Mouse (Mus musculus): ENCODE results near the gene Gm10037. TPM values are rescaled to one million over a fixed set of nuclear protein-coding genes. Genes with fewer than 3 reads are reported as not detected.
"Not testable (repeated sequence)": the region's sequence is repeated elsewhere in the genome, so short reads cannot be mapped to it uniquely, and the experiment has no call there.

Gene Gm10037
- 1 to 10 TPM; 3.8 to 5.3 TPM for total RNA-seq (2021)

DNA sequence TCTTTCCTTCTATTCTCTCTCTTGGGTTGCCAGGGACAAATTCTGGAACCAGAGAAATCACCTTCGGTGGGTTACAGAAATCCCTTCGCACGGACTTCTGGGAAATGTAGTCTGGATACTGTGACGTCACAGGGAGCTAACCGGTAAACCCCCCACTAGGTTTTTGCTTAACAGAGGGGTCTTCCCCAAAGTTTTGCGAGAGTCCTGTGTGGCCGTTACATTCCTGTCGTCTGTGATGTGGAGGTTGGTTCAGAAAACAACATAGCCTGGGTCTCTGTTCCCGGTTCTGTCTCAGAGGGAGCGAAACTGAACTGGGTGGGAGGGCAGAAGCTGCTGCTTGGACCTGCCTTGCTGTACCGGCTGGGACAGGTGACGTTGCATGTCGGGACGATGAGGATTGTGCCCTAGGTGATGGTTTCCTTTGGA lies at the start of gene Gm10037:
TSS of gene Gm10037 (plus strand) at position 196 of the 426 bp plus-strand sequence.
- intact Hi-C loops (cut with DNase I) = no loop called here
- peak; percentile 22 for DNase-seq

DNA sequence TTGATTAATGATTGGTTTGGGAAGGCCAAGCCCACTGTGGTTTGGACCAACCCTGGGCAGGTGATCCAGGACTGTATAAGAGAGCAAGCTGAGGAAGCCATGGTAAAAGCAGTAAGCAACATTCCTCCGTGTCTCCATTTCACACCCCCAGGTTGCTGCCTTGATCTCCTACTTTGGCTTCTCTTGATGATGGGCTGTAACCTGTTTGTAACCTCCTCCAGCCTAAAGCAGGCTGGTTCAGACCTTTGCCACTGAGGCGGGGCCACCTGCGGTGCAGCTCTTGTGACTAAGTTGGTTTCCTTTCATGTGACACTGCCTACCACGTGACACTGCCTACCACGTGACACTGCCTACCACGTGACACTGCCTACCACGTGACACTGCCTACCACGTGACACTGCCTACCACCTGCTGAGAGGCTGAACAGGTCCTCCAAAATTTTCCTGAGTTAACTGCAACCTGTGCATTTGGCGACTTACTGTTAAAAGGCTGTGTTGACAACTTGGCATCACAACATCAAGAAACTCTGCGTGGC lies 38.9 kb upstream of the Gm10037 start:
- intact Hi-C loops (cut with DNase I) = no loop called here
- no peak for DNase-seq

- no peak for DNase-seq
- intact Hi-C loops (cut with DNase I) = no loop called here
These were observed 32.3 kb upstream of the Gm10037 start for GRCm38 (mm10) chr13:67798618-67799017.

GRCm38 (mm10) chr13:67799151-67799550 lies 31.8 kb upstream of the Gm10037 start:
- intact Hi-C loops (cut with DNase I); DNase-seq: not testable (repeated sequence)

GRCm38 (mm10) chr13:67811651-67812210 lies 19.2 kb upstream of the Gm10037 start:
- no peak for DNase-seq
- intact Hi-C loops (cut with DNase I) = no loop called here

- intact Hi-C loops (cut with DNase I) = no loop called here
- no peak for DNase-seq
These were observed 17.8 kb upstream of the Gm10037 start for GRCm38 (mm10) chr13:67812961-67813709.

- peak; percentile 58 for DNase-seq
- intact Hi-C loops (cut with DNase I) = no loop called here
These were observed 16.9 kb upstream of the Gm10037 start, which contains the start of gene Zfp273 for GRCm38 (mm10) chr13:67813710-67814660. TSS of gene Zfp273 (plus strand) at chr13:67813740.

- no peak for DNase-seq
- intact Hi-C loops (cut with DNase I) = no loop called here
These were observed 12.3 kb upstream of the Gm10037 start for GRCm38 (mm10) chr13:67818636-67819035.

DNA sequence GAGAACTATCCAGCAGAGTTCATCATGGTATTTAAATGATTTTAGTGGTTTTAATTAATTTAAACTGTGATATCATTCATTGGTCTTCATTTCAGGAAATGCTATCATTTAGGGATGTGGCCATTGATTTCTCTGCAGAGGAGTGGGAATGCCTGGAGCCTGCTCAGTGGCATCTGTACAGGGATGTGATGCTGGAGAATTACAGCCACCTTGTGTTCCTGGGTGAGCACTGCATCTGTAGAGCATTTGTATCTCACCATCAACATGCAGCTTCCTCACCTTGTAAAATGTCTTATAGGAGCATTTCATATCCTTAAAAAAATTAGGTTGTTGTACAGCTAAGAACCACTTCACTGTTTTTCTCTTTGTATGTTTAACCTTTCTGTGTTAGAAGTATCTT lies 2.2 kb downstream of the Gm10037 start:
- intact Hi-C loops (cut with DNase I); DNase-seq: not testable (repeated sequence)

DNA sequence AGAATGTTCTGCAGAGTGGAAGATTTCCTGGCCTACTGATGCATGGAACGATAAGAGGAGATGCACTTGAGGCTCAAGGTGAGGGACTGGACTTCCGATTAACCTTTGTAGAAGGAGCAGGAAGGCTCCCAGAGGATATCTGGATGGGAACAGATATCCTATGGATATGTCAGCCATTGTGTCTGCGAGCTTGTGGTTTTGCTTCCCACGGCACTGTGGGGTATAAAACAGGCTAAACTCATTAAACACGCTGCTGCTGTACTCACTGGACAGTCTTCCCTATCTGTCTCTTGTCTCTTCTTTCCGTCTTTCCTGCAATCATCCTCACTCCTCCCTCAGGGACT lies 12.8 kb downstream of the Gm10037 start:
- DNase-seq = no peak
- intact Hi-C loops (cut with DNase I) = no loop called here

GRCm38 (mm10) chr13:67844119-67844852 lies 13.4 kb downstream of the Gm10037 start:
- peak; percentile 40 for DNase-seq
- intact Hi-C loops (cut with DNase I) = no loop called here

GRCm38 (mm10) chr13:67844853-67845194 lies 13.9 kb downstream of the Gm10037 start:
- intact Hi-C loops (cut with DNase I) = no loop called here

GRCm38 (mm10) chr13:67850361-67850760 lies 19.5 kb downstream of the Gm10037 start:
- intact Hi-C loops (cut with DNase I) = no loop called here
- DNase-seq = no peak

More at GRCm38 (mm10) chr13:67844853-67845194, 13.9 kb downstream of the Gm10037 start:
- DNase-seq = no peak

GRCm38 (mm10) chr13:67853130-67853529 lies 22.2 kb downstream of the Gm10037 start:
- DNase-seq = no peak
- intact Hi-C loops (cut with DNase I) = no loop called here

DNA sequence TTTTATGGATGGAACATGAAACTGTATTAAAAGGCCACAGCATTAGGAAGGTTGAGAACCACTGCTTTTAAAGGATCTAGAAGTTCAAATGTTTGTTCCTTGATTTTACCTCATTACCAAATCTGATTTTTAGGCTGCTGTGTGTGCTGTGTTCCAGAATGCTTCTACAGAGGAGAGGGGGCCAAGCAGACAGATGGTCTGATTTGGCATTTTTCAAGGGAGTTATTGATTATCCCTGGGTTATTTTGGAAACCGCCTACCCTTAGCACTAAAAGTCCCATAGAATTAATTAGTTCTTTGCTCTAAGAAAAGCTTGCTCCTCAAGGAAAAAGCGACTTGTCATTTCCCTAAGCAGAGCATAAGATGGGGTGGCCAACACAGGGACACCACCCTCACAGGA lies 23.1 kb downstream of the Gm10037 start:
- intact Hi-C loops (cut with DNase I) = no loop called here
- DNase-seq = no peak

GRCm38 (mm10) chr13:67857317-67857716 lies 26.4 kb downstream of the Gm10037 start:
- intact Hi-C loops (cut with DNase I) = no loop called here
- DNase-seq = no peak

- intact Hi-C loops (cut with DNase I) = no loop called here
- no peak for DNase-seq
These were observed 31.6 kb downstream of the Gm10037 start for GRCm38 (mm10) chr13:67862508-67862907.

DNA sequence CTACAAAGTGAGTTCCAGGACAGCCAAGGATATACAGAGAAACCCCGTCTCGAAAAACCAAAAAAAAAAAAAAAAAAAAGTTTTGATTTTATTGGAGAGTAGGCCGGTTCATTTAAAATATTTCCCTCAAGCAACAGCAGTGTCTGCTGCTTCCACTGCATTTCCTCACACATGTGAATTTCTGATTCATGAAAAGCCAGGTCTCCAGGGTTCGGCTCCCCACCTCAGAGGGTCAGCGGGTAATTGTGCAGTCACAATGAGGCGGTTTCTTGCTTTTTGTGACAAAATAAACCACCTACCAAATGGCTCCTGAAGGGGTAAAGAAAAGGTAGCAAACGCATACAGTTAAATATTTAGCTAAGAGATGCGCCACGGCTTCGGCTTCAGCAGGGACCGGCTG lies 32.1 kb downstream of the Gm10037 start, which contains the start of gene BC048507:
TSS of gene BC048507 (plus strand) at position 301 of the 400 bp plus-strand sequence.
- intact Hi-C loops (cut with DNase I) = no loop called here
- DNase-seq = no peak

- intact Hi-C loops (cut with DNase I) = no loop called here
- DNase-seq = no peak
These were observed 34.0 kb downstream of the Gm10037 start for GRCm38 (mm10) chr13:67864764-67865350.

DNA sequence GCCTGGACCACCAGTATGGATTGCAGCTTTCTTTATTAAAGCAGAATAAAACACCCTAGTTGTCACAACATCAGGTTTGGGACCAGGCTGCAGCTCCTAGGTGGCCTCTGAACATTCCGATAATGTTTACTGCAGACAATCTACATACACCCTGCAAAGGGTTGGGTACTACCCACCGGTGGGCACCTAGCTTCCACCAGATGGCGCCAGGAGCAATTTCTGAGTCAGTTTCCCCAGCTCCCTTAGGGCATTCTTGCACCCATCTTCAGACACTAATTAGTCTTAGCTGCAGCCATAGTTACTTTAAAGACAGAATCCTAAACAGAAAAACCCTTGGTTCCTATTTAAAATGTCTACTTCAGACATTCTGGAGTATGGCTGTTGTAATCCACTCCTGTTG lies 37.0 kb downstream of the Gm10037 start:
- intact Hi-C loops (cut with DNase I) = no loop called here
- DNase-seq = no peak

Data from left cerebral cortex, postnatal 4 days (tissue).